Mouse (Mus musculus) right cerebral cortex, postnatal 36 days (tissue): ENCODE measurements around the gene Timm23.
"Not testable (repeated sequence)": the region's sequence is repeated elsewhere in the genome, so short reads cannot be mapped to it uniquely, and the experiment has no call there.

Source experiments
- DNase-seq, 2 experiments: peaks; one replicate each; pipeline ENCODE4 v3.0.0; 2022; ENCODE audit warnings: low spot score in 2 of 2, mixed read lengths in 1 of 2

The Timm23 gene

DNA sequence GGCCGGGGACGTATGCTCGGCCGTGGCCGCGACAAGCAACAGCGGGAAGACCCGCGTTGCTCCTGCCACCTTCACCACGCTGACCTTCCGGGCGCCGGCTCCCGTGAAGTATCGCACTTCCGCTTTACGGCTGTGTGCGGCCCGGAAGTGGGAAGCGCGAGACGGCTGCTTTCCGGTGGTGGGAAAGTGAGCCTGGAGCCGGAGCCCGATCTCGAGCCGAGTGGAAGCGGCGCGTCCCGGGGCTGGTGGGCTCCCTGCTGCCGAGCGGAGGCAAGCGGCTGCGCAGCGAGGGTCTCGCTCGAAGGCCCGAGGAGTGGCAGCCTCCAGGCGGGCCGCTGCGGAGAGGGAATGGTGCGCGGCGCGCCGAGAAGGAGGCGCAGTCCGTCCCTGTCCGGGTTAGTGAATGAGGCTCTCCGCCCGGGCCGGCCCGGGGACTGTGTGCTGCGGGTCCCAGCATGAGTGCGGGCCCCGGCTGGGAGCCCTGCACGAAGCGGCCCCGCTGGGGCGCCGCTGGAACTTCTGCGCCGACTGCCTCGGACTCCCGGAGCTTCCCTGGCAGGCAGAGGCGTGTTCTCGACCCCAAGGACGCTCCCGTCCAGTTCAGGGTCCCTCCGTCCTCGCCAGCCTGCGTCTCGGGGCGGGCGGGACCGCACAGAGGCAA lies at the start of gene Timm23, which contains the start of gene Parg:
TSS of gene Timm23 (minus strand) at position 108 of the 661 bp plus-strand sequence.
TSS of gene Parg (plus strand) at position 159 of the 661 bp plus-strand sequence.
- DNase-seq, result peak; percentile 82 to 86

DNA sequence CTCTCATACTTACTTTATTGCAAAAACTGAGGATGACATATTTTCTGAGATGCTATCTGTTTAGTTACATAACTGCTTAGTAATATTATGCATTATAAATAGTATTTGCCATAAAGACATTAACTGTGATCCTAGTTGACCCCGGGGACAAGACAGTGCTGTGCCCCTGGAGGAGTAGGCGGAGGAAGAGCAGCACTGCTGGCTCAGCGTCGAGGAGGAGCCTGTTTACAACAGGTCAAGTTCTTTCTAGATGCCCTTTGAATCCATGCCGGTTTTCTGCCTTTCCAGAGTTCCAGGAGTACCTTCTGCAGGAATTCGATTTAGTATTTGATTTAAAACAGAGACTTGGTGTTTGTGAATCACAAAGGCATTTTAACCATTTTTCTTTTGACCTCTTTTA lies 47.9 kb upstream of the Timm23 start:
- DNase-seq, result no peak

DNA sequence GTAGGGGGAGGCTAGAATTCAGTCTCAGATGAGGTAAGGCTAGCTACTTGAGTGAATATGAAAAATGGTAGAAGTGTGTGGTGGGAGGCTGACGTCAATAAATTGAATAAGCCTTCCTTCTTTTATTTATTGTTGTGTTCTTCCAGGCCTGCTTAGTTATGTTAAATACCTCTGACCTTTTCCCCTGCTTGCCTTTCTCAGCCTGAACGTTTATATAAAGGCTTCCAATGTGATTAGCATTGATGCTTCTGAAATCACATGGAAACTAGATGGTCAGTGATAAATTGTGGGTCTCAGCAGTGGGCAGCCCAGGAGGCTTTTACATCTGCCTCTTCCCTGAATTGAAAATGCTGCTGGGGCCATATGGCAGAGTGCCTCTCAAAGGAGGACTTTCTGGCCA lies 44.3 kb upstream of the Timm23 start:
- no peak for DNase-seq

DNA sequence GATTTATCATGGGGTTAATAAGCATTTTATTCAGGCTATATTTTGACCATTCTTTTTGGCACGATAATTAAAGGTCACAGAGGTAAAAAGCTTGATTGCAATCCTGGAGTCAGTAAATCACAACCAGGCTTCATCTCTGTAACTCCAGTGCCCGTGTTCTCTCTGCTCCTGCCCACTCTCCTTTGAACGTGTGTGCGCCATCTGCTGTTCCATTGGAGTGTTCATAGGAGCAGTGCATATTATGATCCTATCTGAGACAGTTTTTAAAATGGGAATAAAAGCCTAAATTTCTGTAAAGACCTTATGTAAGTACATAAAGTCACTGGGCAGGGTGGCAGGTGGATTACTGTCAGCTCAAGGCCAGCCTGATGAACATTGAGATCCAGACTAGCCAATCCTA lies 40.7 kb upstream of the Timm23 start:
- DNase-seq, result no peak

DNA sequence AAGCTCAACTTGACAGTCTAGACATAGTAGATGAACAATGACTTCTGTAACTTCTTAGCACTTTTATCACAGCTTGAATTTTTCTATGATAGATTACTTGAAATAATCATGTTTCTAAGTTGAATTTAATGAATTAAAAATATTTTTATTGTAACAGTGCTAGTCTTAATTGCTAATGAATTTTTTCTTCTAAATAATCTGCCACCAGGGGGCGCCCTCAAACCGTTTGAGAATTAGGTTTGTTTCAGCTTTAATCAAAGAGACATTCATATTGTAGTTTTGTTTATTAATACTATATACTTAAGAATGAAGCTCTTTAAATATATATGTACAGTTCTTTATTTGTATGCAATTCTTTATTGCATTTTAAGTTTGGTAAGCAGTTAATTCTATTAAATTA lies 27.3 kb upstream of the Timm23 start:
- peak in 1 of 2 experiments; percentile 29 for DNase-seq

DNA sequence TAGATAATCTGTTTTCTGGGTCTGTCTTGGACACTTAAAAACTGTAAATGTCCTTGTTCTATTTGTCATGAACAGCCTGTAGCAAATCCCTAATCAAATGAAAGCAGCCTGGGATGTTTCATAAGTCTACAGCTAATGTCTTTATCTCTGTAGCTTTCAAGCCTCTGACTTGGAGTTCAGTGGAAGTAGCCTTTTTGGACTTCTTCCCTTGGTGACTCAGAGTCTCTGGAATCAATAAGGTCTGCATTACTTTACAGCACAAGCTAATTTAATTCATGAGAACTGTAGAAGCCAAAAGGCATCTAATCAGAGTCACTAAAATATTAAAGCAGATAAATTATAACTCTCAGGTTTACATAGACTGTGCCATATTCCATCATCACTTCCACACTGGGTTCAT lies 24.9 kb upstream of the Timm23 start:
- DNase-seq, result no peak

DNA sequence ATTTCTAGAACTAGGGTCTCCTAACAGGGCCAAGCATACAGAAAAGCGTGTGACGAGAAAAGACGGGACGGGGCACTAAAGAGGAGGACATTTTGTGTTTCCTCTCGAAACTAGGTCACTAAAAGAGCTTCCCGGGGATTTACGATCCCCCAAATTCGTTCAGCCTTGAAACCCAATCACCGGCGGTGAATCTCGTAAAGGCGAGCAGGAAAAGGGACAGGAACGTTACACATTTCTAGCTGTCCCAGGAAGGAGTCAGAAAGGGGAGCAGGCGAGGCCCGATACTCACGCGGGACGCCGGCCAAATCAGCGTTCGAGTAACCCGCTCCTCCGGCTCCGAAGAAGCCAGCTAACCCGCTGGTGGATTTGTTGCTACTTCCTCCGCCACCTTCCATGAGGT lies 344 bp downstream of the Timm23 start:
- no peak for DNase-seq

DNA sequence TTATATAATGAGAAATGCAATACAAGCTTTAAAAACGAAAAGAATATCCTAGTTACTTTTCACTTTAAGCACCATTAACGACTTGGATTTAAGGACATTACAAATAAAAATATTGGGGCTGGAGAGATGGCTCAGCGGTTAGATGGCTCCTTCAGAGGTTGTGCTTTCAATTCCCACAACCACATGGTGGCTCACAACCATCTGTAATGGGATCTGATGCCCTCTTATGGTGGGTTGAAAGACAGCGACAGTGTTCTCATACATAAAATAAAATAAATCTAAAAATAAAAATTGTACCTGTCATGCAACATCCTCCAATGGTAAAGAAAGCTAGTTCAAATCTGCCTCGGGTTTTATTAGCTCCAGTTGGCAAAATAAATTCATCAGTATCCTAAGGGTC lies 8.1 kb downstream of the Timm23 start:
- DNase-seq, result not testable (repeated sequence)

DNA sequence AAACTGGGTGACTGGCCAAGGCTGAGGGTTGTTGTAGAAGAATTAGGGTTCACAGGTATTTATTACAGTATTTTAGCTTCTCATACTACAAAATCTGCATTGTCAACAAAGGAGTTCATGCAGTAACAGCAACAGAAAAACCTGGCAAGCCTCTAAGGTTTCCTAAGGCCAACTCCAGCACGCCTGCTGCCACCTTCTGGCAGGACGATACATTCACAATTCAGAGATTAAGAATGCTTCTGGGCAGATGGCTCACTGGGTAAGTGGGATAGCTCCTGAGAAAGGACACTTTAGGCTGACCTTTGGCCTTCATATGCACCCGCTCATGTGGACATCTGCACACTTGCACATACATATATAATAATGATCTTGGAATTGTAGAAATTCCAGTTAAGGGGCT lies 9.3 kb downstream of the Timm23 start:
- no peak for DNase-seq

DNA sequence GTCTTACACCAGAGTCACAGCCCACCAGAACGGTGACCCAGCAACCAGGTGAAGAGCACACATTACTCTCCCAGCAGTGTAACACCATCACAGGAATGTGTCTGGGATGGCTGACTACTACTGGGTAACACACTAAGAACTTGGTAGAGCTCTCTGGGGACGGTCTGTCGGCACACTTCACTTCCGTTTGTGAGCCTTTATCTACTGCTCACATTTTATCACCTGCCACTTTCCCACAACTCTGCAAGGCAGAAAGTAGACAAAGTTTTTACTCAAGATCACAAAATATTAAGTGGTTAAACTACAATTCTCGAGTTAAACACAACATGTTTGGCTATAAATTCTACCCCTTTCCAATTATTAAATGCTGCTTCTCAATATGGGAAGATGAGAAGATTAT lies 9.8 kb downstream of the Timm23 start:
- no peak for DNase-seq

DNA sequence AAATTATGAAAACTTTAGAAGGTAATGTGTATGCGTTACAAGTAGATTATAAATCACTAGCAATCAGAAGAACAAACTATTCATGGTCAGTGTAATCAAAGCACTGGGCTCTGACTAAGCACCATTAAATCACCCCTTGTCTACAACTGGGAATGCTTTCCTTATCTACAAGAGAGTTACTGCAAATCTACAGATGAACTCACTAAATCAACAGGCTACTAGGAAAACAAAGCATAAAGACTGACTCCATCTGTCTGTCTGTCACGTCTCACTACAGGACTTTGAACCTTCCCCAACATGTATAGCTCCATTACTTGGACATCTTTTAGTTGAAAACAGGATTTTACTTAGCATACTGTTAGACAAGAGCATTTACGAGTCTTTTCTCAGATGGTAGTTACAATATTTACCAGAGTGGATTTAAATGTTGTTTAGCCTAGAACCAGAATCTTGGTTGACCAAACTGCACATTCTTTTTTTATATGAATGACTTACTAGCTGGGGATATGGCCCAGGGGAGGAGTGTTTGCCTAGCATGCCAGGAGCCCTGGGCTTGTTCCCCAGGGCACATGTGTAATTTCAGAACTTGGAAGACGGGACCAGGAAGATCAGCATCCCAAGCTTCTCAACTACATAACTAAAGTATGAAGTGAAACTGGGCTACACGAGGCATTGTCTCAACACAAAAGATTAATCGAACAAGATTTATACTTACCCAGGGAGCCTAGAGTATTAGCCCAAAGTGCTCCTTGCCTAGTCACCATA lies 10.9 kb downstream of the Timm23 start:
- no peak for DNase-seq

DNA sequence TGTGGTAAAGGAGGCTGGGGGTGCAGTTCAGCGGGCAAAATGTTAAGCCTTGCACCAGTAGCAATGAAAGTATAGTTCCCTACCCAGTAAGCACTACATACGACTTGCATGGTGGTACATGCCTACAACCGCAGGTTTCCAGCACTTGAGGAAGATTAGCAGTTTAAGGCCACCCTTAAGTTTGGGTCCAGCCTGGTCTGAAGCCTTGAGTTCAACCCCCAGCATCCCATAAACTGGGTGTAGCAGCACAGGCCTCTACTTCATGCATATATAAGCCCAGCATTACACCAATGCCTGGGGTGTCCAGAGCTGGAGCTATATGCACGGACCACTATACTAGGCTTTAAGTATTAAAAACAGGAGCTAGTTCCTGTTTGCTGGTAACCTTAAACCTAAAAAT lies 17.9 kb downstream of the Timm23 start:
- no peak for DNase-seq

DNA sequence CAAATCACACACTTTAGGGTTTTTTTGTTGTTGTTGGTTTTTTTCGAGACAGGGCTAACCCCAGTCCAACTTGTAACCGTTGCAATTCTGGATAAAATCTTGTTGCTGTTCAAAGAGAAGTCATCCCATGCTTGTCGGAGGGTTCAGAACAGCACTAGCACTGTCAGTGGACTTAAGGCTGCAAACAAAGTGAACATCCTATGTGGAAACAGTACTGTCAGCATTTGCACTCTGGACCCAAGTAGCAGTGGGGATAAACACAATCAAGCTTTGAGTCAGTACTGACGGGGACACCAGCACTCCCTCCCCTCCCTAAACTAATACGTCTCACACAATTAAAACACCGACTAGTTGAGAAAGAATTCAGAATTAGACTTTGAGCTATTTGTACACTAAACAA lies 20.8 kb downstream of the Timm23 start:
- DNase-seq, result no peak

DNA sequence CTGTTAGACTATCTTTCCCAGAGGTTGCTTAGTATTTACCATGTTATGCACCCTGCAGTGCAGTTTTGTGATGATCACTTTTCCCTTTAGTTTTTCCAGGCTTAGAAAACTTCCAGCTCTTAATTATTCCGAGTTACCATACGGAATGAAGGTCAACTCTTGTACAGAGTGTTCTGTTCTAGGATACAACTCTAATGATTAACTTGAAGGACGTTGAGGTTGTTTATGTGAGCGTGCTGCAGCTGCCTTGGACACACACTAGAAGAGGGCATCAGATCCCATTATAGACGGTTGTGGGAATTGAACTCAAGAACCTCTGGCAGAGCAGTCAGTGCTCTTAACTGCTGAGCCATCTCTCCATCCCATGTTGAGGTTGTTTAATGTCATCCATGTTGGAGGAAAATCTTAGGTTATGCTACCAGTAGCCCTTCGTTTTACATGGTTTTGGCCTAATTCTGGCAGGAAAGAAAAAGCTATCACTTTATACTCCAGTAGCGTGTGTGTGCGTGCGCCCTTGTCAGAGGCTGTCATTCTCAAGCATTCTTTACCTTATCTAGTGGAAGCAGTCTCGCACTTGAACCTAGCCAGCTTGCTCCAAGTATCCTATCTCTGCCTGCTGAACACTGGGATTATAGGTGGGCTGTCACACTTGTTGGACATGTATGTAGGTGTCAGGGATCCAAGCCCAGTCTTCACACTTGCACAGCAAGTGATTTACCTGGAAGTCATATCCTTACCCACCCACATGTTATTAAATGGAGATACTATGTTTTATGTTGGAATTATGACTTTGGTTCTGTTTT lies 22.1 kb downstream of the Timm23 start:
- DNase-seq, result no peak

DNA sequence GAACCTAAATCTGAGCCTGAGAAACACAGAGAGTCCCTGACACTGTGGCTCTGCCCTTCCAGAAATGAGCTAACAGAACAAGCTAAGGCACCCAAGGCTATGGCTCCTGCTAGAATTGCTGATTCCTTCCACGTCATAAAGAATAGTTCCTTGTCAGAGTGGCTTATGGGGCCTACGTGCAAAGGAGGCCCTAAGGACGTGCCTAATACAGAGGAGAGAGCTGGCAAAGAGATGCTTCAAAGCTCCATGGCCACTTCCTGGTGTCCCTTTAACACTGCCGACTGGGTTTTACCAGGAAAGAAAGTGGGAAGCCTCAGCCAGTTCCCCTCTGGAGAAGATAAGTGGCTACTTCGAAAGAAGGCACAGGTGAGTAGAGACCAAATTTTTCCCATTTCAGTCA lies 25.1 kb downstream of the Timm23 start:
- not testable (repeated sequence) for DNase-seq

DNA sequence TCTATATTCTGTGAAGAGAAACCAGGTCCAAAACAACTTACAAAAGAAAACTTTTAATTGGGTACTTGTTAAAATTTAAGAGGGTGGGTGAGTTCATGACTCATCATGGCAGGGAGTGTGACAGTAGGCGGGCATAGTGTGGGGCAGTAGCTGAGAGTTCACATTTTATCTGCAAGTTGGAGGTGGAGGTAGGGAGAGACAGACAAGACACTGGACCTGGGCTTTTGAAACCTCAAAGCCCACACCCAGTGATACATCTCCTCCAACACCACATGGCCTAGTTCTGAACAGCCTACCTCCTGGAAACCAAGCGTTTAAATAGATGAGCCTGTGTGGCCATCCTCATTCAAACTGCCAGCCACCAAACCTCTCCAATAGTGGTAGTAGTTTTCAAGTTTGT lies 26.4 kb downstream of the Timm23 start:
- DNase-seq, result no peak

DNA sequence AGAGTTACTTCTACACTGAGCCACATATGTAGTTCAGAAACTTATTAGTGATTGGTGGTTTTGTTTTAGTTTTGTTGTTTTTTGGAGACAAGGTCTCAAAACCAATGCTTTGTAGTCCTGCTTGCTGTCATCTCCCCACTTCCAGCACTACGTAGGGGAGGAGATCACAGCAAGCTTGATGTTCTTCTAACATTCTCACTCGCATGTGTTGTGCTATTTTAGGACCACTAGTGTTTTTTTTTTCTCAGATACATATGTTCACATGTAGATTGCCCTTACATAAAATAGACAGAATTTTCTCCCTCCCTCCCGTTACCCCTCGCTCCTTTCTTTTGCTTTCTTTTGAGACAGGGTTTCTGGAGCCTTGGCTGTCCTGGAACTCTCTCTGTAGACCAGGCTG lies 31.6 kb downstream of the Timm23 start:
- DNase-seq, result no peak

DNA sequence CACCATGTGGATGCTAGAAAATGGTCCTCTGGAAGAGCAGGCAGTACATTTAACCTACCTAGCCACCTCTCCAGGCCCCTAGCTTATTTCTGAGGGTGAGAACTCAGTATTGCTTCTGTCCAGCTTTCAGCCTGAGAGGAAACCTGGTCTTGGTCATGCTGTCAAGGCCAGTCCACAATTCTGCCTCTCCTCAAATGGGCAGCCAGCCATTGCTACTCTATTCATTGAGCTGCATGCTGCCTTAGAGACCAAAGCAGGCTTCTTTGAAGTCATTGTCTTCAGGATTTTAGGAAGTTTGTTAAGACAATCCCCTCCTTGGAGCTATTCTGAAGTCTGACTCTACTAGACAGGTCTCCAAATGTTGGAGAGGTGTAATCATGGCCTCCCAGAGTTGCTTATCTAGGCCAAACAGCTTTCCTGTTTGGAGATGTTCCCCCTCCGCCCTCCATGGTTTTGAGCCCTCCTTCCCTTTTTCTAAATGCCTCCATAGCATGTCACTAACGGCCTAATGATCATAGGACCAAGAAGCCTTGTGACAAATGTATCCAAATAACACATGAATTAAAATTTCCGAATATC lies 33.0 kb downstream of the Timm23 start:
- no peak for DNase-seq

DNA sequence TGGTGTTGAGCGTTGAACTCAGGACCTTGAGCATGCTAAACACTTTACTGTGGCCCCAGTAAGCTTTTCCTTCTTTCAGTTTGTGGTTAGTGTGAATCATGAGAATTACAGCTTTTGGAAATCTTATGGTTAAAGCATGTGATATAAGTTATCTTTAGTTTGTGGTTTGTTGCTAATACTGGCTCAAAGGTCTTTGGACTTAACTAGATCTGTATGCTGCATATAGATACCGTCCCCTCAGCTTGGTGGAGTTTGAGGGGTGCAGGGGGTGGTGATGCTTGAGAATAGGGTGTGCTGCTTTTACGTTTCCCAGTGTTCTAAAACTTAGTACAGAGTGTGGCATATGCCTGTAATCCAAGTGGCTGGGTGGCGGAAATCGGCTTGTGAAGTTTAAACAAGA lies 34.4 kb downstream of the Timm23 start:
- DNase-seq, result no peak

DNA sequence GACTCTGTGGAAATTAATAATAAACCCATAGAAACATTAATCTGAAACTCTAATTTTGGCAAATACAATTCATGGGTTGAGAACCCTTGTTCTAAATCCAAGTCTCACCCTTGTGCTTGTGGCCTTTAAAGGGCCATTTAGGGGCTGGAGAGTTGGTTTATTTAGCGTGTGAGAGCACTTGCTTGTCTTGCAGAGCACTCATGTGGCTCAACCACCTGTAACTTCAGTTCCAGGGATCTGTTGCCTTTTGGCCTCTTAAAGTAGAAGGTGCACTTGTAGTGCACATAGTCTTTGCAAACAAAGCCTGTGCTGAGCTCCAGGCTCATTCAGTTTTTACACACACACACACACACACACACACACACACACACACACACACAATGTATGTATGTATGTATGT lies 34.9 kb downstream of the Timm23 start:
- DNase-seq, result no peak

DNA sequence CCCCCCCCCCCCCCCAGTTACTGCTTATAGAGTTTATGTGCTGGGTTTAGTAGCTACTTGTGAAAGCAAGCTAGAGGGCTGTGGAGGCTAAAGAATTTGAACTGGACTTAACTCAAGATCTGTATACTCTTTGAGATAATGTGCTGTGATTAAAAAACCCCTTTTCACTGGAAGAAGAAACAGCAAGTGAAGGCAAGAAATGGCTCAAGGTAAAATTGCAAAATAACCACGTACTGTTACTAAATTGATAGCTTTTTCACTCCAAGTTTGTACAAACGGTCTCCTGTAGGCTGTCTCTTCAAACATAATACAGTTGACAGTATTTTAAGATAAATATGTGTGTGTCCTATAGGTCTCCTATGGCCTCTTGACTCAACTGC lies 35.6 kb downstream of the Timm23 start:
- no peak for DNase-seq
